Mouse (Mus musculus): ENCODE results near the gene Ksr2. TPM values are rescaled to one million over a fixed set of nuclear protein-coding genes. Genes with fewer than 3 reads are reported as not detected.
A peak's percentile ranks its signal among the peaks of the same experiment; 100 is the strongest.

Ksr2 gene
- total RNA-seq, 2 experiments from 2014 or later, result 10.6 to 11.1 TPM

- no peak for DNase-seq (ENCODE audit: low spot score in 2 of 2)
Observed at GRCm38 (mm10) chr5:117481586-117481985, 67.8 kb downstream of the Ksr2 start.

DNA sequence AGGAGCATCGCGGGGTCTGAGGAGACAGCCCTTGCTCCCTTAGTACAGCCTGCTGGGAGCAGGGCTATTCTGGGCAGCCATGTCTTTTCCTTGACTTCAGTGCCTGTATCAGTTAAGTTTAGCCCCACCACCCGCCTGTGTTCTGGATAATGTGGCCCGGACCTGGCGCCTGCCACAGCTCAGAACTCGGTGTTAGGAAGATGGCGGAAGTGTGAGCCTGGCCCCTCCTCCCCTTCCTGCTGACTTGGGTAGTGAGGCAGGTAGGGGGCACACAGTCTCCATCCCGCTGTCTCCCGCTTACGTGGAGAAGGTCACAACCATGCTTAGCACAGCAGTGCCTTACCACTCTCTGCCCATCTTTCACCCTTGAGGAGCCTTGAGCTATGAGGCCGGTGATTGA is 68.2 kb downstream of the Ksr2 start:
- no peak for DNase-seq (ENCODE audit: low spot score in 2 of 2)

GRCm38 (mm10) chr5:117485411-117485810 is 71.6 kb downstream of the Ksr2 start:
- DNase-seq (ENCODE audit: low spot score in 2 of 2), result no peak

DNA sequence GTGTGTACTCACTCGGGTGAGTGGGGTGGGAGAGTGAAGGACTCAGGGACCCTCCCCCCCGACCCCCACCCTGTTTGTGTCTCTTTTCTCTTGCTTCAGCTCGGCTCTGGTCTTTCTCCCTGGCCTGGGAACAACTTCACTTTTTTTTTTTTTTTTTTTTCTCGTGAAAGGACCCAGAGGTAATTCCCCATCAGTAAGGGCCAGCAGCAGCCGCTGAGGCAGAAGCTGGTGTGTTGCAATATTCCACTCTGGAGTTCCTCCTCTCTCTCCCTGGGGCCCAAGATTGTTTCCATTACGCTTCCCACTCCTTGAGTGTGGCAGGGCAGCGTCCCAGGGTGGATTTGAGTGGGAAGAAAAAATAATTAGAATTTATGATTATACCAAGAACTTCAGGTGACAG is 72.3 kb downstream of the Ksr2 start:
- no peak for DNase-seq (ENCODE audit: low spot score in 2 of 2)

DNA sequence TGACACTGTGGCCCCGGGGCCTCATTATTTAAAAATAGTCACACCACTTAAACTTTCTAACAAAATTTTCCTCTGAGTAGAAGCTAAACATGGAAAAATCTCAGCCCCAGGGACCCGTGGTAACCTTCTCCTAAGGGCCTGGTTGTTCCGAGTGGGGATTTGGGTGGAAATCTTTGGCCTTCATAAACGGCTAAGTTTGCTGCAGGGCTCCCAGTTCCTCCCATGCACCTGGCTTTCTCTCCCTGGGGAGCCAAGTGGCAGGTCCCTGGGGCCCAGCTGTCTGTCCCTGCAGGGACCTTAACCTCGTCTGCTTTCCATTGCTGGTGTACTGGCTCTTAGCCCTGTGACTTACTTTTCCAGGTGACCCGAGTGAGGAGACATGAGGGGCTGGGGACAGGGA is 74.4 kb downstream of the Ksr2 start:
- no peak for DNase-seq (ENCODE audit: low spot score in 2 of 2)

GRCm38 (mm10) chr5:117488670-117489325 is 75.0 kb downstream of the Ksr2 start:
- DNase-seq (ENCODE audit: low spot score in 2 of 2), result no peak

DNA sequence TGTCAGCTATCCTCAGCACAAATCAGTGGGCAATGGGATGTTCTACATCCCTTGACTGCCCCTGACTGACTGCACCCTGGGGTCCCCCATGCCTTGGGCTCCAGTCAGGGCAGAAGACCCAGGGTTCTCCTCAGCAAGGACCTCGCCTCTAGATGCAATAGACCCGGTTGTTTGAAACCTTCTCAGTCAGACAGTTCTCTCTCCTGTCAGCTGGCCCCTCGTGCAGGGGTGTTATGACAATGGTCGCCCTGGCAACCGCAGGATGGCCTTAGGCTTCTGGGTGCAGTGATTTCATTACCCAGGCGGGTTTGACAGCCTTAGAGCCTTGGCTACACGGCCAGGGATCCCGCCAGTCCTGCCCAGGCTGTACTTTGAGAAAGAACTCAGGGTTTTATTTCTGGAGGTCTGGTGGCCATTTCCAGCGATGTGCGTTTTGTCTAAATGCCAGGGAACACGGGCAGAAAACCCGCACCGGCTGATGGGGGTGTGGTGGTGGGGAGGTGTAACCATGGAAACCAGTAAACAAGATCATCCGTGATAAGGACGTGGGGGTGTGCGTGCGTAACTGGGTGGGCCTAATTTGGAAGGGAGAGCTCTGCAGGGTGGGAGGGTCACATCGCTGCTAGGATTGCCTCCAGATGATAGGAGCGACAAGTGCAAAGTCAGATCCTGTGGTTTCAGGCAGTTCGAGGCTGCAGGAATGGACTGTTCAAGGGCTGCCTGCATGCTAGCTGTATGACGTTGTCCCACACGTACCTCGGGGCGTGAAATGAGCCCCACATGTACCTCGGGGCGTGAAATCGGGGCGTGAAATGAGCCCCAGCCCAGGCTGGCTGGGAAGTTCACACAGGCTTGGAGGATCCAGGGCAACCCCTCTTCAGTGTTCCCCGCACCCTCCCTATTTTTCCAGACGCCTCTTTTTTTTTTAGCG is 79.4 kb downstream of the Ksr2 start:
- DNase-seq (ENCODE audit: low spot score in 2 of 2), result no peak

GRCm38 (mm10) chr5:117493947-117494346 is 80.1 kb downstream of the Ksr2 start:
- no peak for DNase-seq (ENCODE audit: low spot score in 2 of 2)

DNA sequence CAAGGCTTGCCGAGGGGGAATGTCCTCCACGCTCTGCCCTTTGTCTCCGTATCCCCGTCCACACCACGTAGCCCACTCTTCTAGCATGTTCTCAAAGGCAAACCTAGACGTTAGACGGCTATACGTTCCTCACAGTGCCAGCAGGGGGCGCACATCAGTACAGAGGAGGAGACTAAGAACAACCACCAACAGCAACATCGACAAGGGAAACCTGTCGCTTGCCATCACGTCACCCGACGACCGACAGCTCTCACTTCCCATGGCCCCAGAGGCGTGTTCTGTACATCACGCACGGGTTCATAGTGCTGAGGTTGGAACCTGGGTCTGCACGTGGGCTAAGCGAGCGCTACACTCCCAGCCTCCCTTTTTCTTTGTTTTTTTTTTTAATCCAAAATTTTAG is 83.3 kb downstream of the Ksr2 start:
- no peak for DNase-seq (ENCODE audit: low spot score in 2 of 2)

DNA sequence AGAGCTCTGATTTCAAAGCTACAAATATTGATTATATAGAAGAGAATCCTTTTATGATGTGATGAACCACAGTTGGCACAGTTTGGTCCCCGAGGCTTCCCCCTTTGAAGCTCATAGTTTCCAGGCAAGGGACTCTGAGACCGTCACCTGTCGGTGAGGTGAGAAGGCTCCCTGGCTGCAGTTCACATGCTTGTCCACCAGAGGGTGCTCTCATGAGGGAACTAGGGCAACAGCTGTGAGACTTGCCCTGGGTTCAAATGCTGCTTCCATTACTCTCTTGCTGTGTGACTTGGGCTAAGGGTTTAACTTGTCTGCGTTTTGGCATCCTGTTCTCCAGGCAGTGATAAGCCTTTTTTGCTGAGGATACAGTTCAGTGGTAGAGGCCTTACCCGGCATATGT is 88.8 kb downstream of the Ksr2 start:
- DNase-seq (ENCODE audit: low spot score in 2 of 2), result no peak

DNA sequence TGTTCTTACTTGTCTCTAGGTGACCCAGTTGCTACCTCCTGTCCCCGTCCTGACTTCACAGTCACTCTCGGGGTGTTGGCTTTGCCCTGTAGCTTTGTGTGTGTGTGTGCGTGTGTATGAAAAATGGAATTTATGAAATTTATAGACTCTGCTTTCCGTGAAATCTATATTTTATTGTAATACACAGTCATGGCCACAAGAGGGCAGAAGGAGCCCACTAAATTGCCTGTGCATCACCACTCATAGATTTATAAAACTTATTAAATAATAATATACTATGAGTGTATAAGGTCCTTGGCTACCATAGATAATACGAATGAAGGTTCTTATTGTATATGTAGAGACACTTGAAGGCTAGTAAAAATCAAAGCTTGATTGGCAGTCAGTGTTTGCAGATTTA is 90.6 kb downstream of the Ksr2 start:
- DNase-seq (ENCODE audit: low spot score in 2 of 2), result no peak

DNA sequence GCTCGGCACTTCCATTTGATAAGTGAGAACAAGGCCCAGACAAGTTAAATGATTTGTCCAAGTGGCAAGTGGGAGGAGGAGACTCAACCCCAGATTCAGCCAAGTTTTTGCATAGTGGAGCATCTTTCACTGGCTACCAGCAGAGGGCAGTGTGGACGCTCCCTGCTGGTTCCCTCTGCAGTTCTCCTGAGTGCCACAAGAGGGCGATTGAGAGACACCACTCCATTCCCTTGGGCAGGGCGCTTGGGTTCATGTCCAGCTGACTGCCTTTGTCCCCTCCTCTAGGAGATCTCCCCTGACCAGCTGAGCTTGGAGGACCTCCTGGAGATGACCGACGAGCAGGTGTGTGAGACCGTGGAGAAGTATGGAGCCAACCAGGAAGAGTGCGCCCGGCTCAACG is 91.4 kb downstream of the Ksr2 start:
- DNase-seq (ENCODE audit: low spot score in 2 of 2), result peak; percentile 42 to 46

GRCm38 (mm10) chr5:117505769-117506168 is 92.0 kb downstream of the Ksr2 start:
- DNase-seq (ENCODE audit: low spot score in 2 of 2), result no peak

DNA sequence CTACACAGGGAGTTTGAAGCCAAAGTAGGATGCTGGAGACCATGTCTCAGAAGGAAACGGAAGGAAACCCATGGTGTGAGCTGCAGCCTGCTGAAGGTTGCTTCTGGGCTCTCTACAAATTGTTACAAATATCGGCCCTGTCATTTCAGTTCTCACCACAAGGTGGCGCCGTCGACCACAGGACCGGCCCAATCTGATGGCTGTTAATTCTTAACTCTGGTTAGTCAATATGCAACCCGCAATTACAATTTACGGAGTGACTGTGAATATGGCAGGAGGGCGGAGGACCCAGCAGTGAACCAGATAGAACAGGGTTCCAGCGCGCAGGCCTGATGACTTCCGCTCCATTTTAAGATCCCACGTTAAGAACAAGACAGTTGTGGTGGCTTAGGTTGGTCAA is 92.6 kb downstream of the Ksr2 start:
- no peak for DNase-seq (ENCODE audit: low spot score in 2 of 2)

- no peak for DNase-seq (ENCODE audit: low spot score in 2 of 2)
Observed at GRCm38 (mm10) chr5:117509511-117510375, 95.9 kb downstream of the Ksr2 start.

GRCm38 (mm10) chr5:117510864-117511263 is 97.1 kb downstream of the Ksr2 start:
- DNase-seq (ENCODE audit: low spot score in 2 of 2), result no peak

GRCm38 (mm10) chr5:117515396-117515795 is 101.6 kb downstream of the Ksr2 start:
- no peak for DNase-seq (ENCODE audit: low spot score in 2 of 2)

DNA sequence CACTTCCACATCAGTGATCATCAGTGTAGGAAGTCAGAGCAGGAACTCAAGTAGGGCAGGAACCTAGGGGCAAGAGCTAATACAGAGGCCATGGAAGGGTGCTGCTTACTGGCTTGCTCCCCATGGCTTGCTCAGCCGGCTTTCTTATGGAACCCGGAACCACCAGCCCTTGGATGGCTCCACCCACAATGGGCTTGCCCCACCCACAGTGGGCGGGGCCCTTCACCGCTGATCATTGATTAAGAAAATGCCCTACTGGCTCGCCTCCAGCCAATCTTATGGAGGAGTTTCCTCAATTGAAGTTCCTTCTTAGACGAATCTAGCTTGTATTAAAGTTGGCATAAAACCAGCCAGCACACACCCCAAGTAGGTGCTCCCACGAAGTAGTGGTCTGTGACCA is 102.1 kb downstream of the Ksr2 start:
- no peak for DNase-seq (ENCODE audit: low spot score in 2 of 2)

- peak; percentile 43 to 46 for DNase-seq (ENCODE audit: low spot score in 2 of 2)
Observed at GRCm38 (mm10) chr5:117516597-117516996, 102.8 kb downstream of the Ksr2 start.

DNA sequence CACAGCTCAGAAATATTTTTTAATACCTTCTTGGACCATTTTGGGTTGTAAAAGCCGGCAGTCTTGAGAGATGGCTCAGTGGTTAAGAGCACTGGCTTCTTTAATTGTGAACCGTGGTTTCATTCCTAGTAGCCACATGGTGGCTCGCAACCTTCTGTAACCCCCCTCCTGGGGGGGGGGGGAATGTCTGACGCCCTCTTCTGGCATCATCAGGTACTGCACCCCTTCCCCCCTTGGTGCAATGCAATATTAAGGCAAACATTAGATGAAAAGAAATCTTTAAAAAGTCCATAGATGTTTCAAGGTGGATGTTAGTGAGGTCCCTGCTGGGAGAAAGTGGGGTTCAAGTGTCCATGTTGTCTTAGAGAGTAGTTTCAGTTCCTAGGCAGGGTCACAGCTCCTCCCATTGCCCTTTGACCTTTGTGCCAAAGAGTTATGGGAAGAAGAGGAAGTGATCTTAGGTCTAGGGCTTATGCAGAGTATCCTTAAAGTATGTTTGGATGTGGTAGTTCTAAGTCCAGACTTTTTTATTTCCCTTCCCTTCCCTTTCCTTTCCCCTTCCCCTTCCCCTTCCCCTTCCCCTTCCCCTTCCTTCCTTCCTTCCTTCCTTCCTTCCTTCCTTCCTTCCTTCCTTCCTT is 106.2 kb downstream of the Ksr2 start:
- DNase-seq (ENCODE audit: low spot score in 2 of 2), result no peak

DNA sequence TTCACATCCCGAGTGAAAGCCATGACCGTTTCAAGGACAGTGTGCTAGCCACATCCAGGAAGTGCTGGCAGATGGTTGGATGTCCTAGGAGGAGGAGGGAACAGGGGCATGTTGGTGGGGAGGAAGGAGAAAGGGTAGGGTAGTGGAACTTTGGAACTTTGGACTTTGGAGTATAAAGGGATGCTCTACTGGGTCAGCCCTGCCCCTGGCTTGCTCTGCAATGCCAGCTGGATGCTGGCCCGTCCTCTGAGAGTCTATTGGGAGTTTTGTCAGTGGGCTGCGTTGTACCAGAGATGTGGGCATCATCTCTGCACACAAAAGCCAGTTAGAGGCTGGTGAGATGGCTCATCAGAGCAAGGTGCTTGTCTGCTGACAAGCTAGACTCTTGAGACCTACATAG is 107.4 kb downstream of the Ksr2 start:
- no peak for DNase-seq (ENCODE audit: low spot score in 2 of 2)
